Mouse (Mus musculus) embryonic fibroblast, embryonic 13.5 days (primary cell): ENCODE results near the gene Cst7.

Experiments used
- CTCF ChIP-seq: IDR thresholded peaks from 2 replicates; pipeline ENCODE4 v1.5.1; 2011; ENCODE audit warnings: mild to moderate bottlenecking, control low read depth, low read length, moderate library complexity, borderline replicate concordance; ENCODE audit not compliant: insufficient read depth
- POLR2A ChIP-seq: IDR thresholded peaks from 2 replicates; pipeline ENCODE4 v1.6.1; 2011; ENCODE audit warnings: low read depth, mild to moderate bottlenecking, control low read depth, low read length, moderate library complexity

GRCm38 (mm10) chr2:150595411-150596190 is 25.4 kb downstream of the Cst7 start:
- TF ChIP-seq POLR2A (no peak), CTCF (no peak)
